Mouse (Mus musculus) layer of hippocampus, postnatal 36 days (tissue): Measurements from ENCODE around the gene Lmntd1. TPM values are rescaled to one million over a fixed set of nuclear protein-coding genes. Genes with fewer than 3 reads are reported as not detected.
A peak's percentile ranks its signal among the peaks of the same experiment; 100 is the strongest.
"Not testable (repeated sequence)": the region's sequence is repeated elsewhere in the genome, so short reads cannot be mapped to it uniquely, and the experiment has no call there.

Experiments
- DNase-seq, 2 experiments: peaks; one replicate each; pipeline ENCODE4 v3.0.0; 2022
- total RNA-seq, 2 experiments: library from RNA; stranded (reverse); gene quantifications; 2 replicates each; pipeline ENCODE4 v1.2.3; 2021

Gene Lmntd1
- total RNA-seq, 2 experiments from 2014 or later: 0.68 to 0.87 TPM

DNA sequence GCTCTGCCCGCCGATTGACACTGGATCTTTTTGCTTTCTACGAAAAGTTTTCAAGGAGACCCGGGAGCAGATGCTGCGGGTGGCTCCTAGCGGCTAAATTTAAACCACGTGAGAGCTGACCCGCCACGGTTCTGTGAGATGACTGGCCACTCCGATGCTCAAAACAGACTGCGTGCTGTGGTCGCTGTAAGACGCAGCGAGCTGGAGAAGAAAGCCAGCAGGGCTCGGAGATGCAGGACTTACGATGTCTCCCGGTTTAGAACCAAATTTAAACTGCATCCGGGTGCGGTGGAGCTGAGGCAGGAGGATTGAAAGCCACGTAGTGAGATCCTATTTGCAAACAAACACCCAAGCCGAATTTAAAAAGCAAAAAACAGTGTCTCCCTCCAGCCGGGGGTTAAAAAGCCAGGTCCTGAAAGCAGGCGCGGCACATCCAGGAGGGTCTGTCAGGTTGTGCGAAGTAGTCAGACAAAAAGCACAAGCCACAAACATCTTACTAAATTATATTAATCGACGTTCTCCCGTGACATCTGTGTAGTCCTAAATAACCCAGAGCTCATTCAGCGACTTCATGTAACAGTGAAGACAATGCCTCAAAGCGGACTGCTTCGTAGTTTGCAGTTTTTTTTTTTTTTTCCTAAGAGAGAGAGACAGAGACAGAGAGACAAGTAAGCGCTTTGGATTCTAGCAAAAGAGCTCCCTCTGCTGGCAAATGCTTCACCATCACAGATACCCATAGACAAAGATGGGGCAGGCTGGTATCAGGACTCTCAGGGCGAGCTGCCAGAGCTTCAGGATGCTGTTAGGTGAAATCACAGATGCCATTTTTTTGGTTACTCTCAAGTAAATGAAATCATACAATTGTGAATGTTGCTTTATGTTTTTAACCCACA lies 272.6 kb downstream of the Lmntd1 start:
- DNase-seq: peak; percentile 69 to 78

DNA sequence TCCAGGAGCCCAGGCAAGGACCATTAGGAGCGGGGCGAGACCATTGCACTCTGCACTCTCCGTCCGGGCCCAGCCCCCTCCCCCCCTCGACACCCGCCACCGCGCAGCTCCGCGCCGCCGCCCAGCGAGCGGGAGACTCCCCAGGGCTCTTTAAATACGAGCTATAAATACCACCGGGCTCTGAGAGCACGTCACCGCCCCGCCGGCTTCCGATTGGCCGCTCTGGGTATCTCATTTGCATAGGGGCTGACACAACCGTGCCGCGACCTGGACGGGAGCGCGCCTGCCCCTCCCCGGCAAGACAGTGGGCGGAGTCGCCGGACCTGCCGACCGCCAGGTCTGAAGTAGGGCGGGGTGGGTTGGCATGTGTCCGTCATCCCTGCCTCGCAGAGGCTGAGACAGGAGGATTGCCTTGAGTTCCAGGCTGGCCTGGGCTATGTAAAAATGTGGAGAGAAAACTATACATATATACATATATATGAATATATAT lies 273.4 kb downstream of the Lmntd1 start:
- peak; percentile 90 to 91 for DNase-seq

DNA sequence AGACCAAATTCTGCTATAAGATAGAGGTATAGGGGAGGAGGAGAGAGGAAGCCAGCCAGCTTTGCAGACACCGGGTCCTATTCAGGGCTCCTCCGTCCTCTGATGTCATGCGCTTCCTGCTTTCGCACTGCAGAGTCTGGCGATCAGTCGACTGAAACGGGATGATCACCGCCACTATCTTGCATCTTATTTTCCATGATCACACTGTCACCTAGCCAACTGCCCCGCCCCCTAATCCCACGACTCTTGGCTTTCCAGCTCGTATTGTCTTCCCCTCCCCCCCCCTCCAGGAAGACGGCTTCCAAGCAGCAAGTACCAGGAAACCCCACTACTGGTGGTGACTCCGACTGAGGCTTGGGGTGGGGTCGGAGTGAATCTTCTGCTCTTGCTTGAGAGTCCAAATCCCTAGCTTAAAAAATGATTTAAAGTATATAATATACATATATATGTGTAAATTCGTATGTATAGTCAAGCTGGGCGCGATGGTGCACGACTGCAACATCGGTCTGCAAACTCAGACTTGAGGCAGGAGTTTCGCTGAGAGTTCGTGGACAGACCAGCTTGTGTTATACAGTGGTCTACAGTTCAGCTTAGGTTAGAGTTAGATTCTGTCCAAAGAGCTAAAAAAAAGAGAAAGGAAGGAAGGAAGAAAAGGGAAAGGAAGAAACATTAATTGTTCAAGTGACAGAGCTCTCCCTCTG lies 274.0 kb downstream of the Lmntd1 start:
- DNase-seq: peak in 1 of 2 experiments; percentile 34

DNA sequence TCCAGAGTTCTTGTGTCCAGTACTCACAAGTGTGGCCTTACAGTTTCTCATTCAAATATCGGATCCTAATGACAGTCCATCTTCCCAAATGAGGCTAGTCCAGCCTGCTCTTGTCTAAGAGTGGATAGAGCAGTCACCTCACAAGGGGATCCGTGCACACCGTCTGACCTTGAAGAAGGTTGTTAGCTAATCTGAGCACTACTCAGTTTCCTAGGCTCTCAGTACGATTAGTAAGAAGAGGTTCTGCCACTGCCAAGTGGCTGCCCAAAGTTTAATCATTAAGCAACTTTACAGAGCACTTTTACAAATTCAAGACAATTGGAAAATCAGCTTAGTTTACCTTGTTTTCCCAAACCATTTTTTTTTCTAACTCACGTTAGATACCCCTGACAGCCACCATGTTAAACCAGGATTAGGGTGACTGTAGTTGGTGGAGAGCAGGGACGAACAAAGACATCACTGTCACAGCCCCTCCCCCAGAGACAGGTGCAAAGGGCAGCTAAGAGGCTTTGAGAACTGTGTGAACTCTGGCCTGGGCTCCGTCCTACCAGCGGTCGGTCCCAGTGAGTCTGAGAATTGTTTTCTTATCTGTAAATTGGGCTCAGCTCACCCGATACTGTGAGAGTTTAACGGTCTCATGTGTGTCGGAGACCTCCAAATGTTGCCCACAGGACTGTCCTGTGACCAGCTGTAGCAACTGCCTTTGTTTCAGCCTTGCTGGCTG lies 275.4 kb downstream of the Lmntd1 start:
- DNase-seq: no peak

DNA sequence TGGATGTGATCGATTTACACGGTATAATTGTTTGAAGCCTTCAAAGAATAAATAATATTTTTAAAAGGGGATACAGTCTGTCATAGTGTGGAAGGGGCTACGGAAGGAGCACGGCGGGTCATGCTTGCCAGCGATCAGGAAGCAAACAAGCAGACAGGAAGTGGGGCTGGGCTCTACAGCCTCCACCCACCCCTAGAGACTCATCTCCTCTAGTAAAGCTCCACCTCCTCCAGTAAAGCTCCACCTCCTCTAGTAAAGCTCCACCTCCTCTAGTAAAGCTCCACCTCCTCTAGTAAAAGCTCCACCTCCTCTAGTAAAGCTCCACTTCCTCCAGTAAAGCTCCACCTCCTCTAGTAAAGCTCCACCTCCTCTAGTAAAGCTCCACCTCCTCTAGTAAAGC lies 276.6 kb downstream of the Lmntd1 start:
- not testable (repeated sequence) for DNase-seq

DNA sequence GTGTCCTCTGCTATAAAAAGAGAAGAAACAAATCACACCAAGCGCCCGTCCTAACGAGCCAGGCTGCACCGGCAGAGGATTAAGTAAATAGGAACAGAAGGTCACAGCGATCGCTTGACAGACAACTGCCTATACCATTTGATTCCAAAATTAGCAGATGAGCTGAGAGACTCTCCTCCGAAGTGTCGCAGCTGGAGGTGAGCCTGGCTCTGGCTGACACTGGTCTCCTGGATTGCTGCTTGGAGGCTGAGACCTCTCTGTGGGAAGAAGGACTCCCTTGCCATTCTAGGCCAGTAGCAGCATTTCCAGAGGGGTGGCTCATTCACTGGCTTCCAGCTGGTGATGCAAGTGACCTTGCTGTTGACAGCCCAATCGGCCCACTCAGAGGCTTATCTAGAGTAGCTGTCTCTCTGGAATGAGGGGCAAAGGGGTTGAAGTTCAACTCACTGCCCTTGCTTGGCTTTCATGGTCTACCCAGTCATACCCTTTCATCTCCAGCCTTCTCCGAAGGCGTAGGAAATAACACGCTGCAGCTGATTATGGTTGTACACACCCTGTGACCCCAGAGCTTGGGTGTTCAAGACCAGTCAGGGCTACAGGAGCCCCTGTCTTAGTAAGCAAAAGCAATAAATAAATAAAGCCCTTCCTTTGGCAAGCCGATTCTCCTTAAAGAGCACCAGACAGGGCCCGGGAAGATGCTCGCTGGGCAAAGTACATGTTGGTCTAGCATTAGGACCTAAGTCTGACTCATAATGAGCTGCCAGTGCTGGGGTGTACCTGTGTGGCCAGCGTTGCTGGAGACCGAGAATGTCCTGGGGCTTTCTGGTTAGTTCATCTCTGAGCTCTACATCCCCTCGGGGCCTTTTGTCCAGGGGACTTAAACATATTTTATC lies 278.0 kb downstream of the Lmntd1 start:
- no peak for DNase-seq

DNA sequence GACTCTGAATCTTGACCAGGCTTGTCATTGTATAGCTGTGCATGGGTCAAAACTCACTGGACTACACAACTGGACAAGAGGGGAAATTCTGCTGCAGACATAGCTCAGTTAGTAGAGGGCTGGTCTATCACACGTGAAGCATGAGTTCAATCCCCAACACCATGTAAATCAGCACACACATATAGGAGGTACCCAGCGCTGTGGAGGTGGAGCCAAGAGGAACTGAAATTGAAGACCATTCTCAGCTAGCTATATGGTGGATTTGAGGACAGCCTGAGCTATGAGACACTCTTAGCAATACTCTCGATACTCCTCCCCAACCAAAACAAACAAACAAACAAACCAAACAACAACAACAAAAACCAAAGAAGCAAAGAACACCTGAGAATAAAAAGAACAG lies 279.9 kb downstream of the Lmntd1 start:
- DNase-seq: no peak

DNA sequence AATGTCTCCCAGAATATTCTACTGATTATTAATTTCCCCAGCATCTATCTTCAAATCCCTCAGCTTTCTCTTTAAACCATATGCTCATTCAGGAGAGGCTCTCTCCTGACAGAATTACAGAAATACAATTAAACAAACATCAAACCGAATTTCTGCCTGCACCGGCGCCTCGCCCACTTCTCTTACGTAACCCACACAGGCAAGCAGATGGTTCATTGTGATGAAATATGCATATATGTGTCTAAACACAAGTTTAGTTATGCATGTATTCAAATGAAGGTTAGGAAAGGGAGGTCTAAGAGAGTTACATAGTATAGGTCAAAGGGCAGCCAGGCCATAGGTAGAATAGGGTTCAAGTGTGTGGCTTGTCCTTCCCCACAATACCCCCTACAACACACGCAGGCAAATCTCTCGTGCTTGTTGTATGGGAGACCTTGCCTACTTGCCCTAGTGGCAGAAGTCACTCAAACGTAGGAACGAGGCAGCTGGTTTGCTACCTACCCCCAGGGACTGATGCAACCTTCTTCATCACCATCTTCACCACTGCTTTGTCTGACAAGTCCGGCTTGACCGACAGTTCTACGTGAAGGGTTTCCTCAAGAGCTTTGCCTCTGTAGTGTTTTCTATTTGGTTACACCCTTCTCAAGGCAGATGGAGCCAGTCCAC lies 287.8 kb downstream of the Lmntd1 start:
- DNase-seq: peak; percentile 59 to 70

DNA sequence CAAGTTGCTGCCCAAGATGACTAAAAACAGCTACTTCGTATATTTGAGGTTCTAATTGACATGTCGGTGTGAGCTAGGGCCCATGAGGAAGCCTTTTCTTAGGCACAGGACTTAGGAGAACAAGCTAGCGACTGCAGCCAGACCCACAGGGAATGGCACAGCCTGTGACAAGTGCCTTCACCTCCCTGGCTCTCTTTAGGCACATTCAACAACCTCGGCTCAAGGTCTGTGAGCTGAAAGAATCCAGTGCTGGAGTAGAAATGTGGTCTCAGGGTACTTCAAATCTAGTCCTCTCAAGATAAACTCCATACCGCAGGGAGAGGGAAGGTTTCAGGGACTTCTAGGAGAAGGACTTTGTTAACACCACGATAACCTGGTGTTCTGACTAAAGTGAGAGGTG lies 289.0 kb downstream of the Lmntd1 start:
- no peak for DNase-seq

DNA sequence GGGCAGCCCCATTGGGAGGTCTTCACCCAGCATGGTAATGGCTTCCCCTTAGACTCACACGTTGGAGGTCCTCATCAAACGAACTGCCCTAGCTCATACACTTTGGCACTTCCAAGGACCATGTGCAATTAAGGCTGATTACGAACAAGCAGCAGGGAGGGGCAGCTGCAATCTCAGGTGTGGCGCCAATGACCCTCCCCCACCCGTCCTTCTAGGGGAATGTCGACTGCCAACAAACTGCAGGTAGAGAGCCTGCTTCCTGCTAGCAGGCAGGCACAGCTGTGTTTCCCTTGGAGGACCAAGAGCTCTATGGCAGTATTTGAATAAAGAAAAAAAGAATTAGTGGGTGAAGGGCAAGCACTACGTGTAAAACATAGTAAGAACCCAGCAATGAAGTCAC lies 289.6 kb downstream of the Lmntd1 start:
- no peak for DNase-seq

DNA sequence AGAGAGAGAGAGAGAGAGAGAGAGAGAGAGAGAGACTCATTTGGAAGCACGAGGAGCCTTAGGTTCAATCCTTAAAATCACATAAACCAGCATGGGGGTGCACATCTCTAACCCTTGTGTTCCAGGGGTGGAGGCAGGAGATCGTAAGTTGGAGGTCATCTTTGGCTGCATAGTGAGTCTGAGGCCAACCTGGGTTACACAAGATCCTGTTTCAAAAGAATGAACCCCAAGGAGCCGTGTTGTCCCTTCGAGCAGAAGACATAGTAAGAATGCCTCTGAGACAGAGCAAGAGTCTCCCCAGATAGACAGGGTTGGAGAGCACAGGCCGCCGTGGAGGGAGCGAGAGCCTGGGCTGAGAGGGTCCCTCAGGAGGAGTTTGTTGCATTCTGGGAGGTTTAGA lies 291.9 kb downstream of the Lmntd1 start:
- DNase-seq: no peak

DNA sequence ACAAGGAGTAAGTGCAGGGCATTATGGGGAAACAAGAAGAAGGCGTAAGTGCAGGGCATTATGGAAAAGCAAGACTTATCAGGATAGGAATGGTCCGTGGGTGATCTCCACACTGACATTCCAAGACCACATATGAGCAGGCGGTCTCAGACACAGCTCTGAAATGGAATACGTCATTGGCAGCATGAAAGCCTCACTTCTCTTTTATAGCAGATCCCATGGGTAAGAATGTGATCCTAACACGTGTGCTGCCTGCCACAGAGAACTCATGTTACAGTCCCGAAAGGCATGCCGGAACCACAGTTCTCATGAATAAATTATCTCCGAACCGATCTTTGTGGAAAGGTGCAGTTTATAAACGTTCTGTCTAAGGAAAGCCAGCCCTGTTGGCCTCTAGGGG lies 294.0 kb downstream of the Lmntd1 start:
- no peak for DNase-seq

Other genes starting within 250 kb of the Lmntd1 start
- gene Tuba3b, start 1.4 kb upstream of the Lmntd1 start, total RNA-seq: not detected
- gene Rassf8, start 132.4 kb upstream of the Lmntd1 start, total RNA-seq: 10 to 100 TPM; 19.7 to 29.8 TPM